Mouse (Mus musculus) megakaryocyte, adult 5-6 weeks (primary cell): ENCODE results near the gene Ppp2r5c. TPM values are rescaled to one million over a fixed set of nuclear protein-coding genes. Genes with fewer than 3 reads are reported as not detected.
A peak's percentile ranks its signal among the peaks of the same experiment; 100 is the strongest.

Source experiments
- ATAC-seq: 2 replicates; pipeline ENCODE4 v1.8.0; 2016; ENCODE audit warnings: mild to moderate bottlenecking, inconsistent platforms; ENCODE audit not compliant: poor library complexity, severe bottlenecking
- total RNA-seq, 2 experiments: library from RNA; stranded (forward) in 1 of 2; stranded (reverse) in 1 of 2; fragments of 153-499, 151-499 nt in 1 of 2; fragments of 221-1000, 200-1000 nt in 1 of 2; gene quantifications; 2 replicates each; pipeline versions ENCODE4 v1.2.3 to v1.2.4; 2015 to 2017

The Ppp2r5c gene
- total RNA-seq (2015) (164 and 178 TPM in 2 replicates), total RNA-seq (2017) (293 and 306 TPM in 2 replicates)

DNA sequence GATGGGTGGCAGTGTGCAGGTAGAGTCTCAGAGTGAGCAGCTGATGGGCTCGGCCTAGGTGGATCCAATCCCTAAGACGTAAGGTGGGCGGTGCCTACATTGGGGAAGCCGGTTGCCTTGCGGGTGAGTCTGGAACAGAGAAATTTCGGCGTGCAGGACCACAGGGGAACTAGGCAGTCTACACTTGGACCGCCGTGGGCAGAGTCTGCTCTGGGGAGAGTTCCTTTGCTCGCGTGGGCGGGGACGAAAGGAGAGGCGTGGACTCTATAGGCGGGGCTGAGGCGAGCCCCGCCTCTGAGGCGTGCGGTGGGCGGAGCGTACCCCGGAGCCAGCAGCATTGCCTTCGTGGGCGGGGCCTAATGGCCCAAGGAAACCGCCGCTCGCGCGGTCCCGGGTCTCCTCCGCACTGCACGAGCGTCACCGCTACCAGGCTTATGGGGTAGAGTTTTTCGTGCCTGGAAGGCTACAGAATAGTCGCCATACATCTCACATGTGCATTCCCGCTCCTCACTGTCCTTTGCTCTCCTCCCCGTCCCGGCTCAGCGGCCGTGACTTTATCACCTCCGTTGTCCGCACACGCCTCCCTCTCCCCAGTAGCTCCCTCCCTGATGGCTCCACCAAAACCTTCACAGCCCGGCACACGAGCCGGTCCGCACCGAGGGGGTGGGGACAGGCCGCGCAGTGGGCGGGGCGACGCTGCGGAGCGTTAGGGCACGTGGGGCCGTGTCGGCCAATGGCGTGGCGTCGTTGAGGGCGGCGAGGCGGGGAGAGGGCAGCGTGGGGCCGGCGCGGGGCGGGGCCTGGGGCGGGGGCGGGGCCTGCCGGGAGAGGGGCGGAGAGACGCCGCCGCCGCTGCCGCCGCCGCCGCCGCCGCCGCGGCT lies at the start of gene Ppp2r5c:
Gene Ppp2r5c, plus strand, starts transcription at position 831 of the 881 bp plus-strand sequence.
- peak; percentile 86 for ATAC-seq

- ATAC-seq, result peak; percentile 80
Observed at GRCm38 (mm10) chr12:110398351-110398750, 48.6 kb upstream of the Ppp2r5c start.

DNA sequence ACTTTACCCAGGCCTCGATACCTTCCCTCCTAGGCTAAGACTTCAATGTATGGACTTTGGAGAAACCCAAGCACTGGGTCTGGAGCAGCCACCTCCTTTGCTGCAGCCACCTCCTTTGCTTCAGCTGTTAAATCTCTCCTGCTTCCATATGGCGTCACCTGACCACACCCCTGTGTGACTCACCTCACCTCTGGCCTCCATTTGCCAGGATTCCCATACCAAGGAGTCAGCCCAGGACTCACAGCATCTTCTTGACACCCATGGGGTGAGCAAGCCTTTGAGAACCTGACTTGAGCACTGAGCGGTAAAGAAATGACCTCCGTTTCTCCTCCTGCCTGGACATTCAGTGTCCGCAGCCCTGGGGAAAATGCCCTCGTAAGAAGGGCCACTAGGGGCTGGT lies 47.8 kb upstream of the Ppp2r5c start:
- no peak for ATAC-seq

- no peak for ATAC-seq
Observed at GRCm38 (mm10) chr12:110400936-110401335, 46.0 kb upstream of the Ppp2r5c start.

GRCm38 (mm10) chr12:110401871-110402270 lies 45.0 kb upstream of the Ppp2r5c start:
- ATAC-seq, result no peak

- ATAC-seq, result peak; percentile 46
Observed at GRCm38 (mm10) chr12:110416244-110416643, 30.7 kb upstream of the Ppp2r5c start.

DNA sequence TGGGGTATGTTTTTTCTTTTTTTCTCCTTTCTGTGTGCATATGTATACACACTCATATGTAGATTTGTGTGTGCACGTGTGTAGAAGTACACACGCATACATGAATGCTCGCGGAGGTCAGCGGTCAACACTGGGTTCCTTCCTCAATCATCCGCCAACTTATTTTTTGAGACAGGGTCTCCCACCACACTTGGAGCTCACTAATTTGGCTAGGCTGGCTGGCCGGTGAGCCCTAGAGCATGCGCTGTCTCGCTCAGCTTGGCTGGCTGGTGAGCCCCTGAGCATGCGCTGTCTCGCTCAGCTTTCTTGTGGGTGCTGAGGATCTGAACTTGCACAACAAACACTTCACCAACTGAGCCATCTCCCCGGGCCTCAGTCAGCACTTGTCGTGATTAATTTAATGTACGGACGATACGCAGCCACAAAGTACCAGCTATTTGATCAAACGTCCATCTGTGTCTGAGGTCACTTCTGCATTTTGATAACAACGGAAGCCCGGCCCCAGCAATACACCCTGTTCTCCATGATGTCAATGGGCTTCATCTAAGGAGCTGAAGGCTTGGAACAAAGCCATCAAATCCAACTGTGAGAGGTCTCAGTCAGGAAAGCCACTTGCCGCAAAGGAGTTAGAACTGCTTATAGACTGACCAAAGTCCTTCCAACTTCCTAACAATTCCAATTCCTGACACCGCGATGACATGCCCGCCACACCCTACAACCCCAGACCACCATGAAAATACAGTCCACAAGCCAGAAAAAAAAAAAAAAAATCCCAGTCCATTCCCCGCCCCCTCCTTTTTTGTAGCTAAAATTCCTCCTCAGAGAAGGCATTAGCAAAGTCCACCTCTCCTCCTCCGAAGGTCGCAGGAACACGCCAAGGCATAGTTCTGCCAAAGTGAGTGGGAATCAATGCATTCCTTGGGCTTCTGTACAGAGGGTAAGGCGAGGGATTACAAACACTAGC lies 29.6 kb upstream of the Ppp2r5c start:
- ATAC-seq, result peak; percentile 65

- ATAC-seq, result no peak
Observed at GRCm38 (mm10) chr12:110417987-110418734, 28.8 kb upstream of the Ppp2r5c start.

DNA sequence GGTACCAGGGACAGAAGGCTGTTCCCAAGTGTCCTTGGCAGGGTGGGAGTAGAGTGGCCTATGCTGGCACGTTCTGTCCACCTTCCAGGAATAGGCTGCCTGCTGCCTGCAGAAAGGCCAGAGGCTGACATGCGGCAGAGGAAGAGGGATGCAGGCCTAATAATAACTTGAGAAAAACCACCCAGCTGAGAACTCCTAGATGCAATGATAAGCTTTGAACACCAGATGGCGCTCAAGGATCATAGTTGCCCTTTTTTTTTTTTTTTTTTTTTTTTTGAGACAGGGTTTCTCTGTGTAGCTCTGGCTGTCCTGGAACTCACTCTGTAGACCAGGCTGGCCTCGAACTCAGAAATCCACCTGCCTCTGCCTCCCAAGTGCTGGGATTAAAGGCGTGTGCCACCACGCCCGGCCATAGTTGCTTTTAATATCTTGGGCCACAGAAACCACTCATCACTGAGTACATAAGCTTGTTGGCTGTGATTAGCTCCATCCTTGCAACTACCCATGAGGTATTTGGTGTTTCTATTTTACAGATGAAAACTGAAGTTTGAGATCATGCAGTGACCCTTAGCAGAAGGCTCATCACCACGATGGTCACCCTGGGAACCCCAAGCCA lies 28.1 kb upstream of the Ppp2r5c start:
- peak; percentile 77 for ATAC-seq

DNA sequence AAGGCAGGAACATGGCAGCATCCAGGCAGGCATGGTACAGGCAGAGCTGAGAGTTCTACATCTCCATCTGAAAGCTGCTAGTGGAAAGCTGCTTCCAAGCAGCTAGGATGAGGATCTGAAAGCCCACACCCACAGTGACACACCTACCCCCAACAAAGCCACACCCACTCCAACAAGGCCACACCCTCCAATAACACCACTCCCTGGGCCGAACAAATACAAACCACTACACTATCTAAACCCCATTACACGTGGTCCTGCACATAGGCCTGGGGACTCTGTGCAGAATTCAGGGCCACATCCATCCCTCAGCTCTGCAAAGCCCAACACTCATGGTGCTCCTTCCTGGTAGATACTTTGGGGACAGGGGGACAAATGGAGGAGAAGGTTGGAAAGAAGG lies 27.0 kb upstream of the Ppp2r5c start:
- peak; percentile 31; the same call in 1 of the 2 replicates for ATAC-seq

DNA sequence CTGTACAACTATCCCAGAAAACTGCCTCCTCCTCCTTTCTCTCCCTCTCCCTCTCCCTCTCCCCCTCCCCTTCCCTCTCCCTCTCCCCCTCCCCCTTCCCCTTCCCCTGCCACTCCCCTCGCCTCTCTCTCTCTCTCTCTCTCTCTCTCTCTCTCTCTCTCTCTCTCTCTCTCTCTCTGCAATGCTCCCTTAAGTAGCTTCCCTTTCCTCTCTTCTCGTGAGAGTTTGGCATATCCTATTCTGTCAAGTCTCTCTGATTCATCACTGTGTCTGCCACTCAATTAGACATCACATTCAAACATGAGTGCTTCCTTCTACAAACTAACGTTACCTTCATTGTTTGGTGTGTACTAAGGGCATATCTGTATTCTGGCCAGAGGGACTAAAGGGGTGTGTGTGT lies 25.6 kb upstream of the Ppp2r5c start:
- ATAC-seq, result no peak

DNA sequence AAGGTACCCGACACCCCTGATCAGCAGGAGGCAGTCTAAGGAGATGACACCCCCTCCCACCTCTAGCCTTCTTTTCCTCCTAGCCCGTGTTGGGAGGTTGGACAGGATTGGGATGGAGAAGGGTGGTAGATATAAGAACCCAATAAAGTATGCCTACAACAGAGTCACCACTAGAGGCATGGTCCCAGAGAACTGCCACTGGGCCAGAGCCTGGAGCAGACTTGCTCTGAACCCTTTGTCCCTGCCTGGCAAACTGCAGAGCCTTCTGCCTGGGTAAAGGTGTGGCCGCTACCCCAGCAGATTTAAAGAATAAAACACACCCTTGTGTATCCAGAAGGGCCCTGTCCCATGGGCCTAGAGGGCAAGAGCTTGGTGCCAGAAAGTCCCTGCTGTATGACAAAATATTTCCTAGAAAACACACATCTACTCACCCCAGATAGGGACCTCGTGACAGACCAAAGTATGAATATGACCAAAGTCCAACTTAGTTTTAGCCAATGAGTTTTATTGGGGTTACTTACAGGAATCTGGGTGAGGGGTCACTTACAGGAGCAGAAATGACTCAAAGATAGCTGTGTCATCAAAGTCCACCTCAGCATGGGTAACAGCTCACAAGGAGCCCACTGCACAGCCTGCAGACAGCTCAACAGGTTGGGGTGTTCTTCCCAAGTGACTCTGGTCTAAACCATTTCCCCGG lies 22.8 kb upstream of the Ppp2r5c start:
- ATAC-seq, result no peak

DNA sequence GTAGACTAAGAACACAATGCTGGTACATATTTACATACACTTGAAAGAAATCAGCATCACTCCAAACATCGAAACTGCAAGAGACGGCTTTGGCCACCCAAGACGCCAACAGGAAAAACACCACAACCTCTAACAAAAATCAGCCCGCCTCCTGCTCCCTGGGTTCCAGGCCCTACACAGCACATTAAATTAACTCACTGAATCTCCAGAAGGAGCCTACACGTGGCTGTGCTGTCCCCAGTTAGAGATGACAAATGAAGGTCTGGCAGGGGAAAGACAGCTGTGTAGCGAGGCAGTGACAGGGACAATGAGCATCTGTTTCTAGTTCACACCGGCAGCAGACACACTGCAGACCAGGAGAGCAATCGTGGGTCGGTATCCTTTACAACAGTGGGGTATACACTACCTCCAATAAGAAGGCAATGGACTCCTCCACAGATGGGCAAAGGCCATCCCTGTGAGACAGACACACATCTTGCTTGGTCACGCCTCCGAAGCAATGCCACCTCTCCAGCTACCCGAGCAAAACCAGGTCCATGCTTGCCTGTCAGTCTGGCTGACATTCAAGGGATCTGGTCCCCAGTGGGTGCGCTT lies 20.4 kb upstream of the Ppp2r5c start:
- no peak for ATAC-seq

GRCm38 (mm10) chr12:110429340-110429973 lies 17.5 kb upstream of the Ppp2r5c start:
- no peak for ATAC-seq

DNA sequence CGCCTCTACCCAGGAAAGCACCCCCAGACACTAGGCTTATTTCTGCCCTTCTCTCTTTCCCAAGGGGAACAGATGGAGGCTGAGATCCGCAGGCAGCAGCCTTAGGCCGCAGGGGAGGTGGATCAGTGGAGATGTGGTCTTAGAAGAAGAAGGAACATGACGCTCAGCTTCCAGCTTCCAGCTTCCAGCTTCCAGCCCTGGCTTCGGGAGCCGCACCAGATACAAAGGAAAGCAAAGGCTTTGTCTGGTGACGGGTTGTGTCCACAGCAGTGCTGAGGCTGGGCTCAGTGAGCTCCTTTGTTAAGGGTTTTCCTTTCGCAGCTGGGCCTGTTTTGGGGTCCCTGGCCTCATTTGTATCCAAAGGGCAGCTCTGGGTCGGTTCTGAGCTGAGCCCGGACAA lies 16.9 kb upstream of the Ppp2r5c start:
- ATAC-seq, result no peak

DNA sequence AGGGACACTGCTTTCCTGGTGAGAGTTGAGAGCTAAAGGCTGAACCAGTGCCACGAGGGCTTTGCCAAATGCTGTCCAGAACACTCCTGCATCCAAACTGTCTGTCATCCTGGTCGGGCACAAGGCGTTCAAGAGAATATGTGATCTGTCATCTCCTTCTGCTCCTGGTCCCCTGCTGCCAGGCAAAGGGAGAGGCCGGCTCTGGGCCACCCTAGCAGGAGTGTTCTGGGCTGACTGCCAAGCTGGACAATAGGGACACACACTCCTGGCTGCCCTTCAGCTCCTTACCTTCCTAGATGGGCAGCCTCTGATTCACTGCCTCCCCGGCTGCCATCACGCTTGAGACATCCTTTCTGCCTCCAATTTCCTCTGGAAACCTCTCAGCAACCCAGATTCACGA lies 15.1 kb upstream of the Ppp2r5c start:
- ATAC-seq, result no peak

DNA sequence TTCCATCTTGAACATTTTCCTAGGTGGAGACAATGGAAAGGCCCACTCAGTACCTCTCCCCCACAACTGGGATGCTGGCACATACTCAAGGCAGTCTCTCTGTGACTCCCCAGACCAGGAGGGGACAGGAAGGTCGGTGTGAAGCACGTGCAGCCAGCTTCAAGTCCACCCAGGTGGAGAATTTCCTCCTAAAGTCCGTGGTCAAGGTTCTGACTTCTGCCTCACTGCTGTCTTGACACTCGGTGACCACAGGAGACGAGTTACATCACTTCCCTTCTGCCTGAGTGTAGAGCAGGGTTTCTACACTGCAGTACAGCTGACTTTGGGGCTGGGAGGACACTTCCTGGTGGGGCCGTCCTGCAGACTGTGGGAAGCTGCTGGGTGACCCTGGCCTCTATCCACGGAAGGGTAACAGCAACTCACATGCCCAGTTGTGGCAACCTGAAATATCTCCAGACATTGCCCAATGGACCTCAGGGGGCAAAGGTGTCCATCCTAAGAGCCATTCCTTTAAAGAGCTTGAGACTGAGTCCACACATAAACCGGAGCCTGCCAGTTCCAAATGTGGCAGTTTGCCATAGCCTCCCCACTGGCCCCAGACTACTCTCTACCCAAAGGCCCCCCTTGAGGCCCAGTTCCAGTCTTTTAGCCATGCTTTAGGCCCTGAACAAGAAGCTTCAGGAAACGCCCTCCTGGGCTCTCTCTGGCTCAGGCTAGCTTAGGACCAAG lies 10.1 kb upstream of the Ppp2r5c start:
- peak; percentile 96 for ATAC-seq

DNA sequence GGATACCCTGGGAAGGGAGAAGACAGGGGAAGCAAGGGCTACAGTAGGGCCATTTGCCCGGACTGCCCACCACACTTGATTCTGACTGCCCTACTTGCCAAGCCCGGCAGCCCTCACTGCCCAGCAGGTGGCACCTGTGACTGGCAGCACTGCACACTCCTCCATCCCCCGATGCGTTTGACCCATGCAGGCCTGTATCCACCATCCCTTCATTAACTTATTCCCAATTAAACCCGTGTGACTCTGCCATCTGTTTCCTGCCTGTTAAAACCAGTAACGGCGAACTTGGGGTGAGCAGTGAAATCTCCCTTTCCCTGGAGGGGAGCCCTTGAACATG lies 9.6 kb upstream of the Ppp2r5c start:
- ATAC-seq, result peak; percentile 51
